Mouse (Mus musculus) c-Kit-positive CD71-positive TER-119-positive erythroid progenitor cells, embryonic 14.5 days (primary cell): ENCODE measurements around the gene Gpr150.

Source experiments
- DNase-seq: peaks from one replicate; pipeline ENCODE4 v3.0.0-alpha.2; 2013; ENCODE audit warnings: low spot score

Gene Gpr150

DNA sequence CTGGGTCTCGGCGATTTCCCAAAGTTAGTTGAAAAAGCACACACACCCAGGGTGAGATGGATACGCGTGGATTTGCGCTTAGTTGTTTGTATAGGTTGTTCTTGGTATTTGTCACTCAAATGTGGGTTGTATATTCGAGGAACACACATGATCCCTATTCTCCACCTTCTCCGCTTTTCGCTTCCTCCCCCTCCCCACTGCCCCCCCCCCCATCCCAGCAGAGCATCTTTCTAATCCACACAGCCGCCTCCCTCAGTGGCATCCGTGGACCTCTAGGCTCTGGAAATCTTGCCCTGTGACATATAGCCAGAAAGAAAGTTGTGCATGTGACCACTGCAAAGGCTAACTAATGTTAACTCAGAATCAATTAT, at the start of gene Gpr150:
Gene Gpr150, minus strand, starts transcription at position 101 of the 371 bp plus-strand sequence.
- DNase-seq = no peak

DNA sequence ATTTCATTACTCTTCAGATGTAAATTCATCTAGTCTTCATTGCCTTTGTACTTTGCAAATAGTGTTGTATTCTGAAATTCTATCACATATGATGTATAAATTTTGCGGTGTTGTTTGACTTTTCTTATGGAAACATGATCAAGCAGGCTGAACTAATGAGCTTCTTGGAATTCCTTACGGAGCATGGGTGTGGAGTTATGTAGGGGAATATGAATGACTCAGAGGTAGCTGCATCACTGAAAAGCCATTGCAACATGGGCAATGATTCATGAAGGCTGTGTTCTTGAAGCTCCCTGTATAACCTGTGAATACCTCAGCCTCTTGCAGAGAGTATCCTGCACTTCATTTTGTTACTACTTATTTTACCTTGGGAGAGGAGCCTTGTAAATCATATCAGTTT, 45.2 kb upstream of the Gpr150 start:
- no peak for DNase-seq

DNA sequence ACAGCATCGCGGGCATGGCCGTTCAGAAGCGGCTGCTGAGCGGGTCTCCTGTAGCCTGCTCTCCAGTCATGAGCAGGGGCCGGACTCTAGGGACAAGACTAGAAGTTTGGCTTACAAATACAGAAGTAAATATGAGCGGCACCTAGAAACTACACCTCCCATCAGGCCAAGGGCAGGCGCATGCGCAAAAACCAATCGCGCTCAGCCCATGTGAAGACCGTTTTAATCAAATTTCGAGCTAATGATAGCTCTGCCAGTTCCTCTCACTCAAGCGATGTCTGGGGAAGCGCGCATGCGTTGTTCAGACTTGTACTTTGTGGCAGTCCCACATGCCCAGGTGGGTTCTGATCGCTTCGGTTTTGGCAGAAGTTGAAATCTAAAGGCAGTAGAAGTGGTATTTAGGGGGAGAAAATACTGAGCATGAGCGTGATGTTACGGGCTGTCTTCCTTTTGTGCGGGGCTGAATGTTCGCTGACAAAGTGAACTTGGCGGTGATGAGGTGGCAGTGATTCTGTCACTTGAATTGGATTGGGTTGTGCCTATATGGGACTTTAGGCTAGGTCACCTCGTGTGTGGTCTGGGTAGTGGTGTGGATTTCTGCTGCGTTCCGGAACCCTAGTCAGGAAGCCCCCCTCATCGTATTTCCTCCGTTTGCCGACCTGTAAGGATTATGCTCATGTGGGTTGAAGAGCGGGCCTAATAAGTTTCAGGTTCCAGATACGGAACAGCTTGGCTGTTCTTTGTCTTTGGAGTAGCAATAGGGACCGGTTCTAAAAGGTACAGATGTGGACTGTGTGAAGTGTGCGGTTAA, 41.9 kb upstream of the Gpr150 start, which contains the start of the genes Arsk and Ttc37:
Gene Arsk, minus strand, starts transcription at position 168 of the 811 bp plus-strand sequence.
Gene Ttc37, plus strand, starts transcription at position 242 of the 811 bp plus-strand sequence.
- peak; percentile 97 for DNase-seq

DNA sequence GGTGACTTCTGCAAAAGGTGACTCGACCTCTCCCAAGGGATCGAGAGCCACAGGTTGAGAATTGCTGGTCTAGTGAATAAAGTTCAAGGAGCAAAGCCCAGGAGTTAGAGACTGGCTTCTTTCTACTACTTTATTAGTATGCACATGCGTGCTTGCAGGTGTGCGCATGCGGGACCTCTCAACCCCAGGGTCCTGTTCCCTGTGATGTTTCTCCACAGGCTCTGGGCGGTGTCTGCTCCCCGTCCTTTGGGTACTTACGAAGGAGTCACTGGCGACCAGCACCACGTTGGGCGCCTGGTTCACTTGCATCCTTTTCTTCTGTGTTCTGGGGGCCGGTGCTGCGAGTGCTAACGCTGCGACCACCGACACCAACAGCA, 41.3 kb upstream of the Gpr150 start:
- peak; percentile 53 for DNase-seq

DNA sequence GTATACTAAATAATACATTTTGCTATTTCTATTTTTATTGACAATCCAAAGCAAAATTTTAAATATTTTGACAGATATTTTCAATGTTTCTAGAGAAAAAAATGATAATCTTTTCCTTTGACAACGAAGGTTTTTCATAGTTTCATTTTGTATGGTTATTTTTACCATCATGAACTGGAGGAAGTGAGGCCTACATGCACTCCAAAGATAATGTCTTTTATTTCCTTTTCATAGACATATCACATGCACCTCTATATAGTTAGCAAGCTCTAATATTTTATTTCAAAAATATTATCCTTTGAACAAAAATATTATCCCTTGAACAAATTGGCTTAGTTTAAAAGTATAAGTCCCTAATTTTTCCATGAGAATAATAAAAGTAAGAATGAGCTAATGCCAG, 17.5 kb upstream of the Gpr150 start:
- no peak for DNase-seq

DNA sequence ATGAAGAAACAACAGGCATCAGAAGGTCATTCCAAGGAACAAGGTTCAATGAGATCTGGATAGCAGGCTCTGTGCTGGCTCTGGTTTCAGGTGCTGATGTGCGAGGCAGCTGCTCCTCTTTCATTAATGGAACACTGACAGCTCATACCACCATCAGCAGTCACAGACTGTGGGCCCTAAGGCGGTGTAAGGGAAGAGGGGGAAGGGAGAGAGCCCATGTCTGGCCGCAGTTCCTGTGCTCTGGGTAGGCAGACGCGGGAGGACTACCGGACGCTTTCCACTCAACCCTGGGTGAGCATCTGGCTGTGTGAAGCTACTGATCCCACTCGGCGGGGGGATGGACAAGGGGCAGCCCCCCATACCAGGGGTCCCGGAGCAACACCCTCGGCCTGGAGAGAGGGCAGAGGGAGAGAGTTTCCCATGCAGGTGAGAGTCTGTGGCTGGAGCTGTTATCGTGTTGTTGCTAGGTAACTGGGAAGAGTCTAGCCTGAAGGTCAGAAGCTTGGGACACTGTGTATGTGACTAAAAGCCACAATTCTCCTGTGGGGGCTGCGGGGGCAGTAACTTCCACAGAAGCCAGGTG, 7.7 kb upstream of the Gpr150 start:
- no peak for DNase-seq

DNA sequence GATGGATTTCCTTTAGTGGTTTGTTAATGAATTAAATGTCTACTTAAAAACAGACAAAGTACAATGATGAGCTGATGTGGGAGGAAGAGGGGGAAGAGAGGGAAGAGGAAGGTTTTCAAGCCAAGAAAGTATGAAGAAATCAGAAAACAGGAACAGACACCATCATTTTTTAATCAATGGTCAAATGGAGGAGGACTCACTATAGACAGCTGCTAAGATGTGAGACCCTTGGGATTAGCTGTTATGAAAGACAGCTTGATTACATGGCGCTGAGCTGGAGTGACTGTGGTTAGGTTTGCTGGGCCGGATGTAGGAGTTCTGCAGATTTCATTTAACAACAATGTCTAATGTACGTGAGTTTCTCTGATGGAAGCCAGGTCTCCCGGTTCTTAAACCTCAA, 6.8 kb upstream of the Gpr150 start:
- no peak for DNase-seq

DNA sequence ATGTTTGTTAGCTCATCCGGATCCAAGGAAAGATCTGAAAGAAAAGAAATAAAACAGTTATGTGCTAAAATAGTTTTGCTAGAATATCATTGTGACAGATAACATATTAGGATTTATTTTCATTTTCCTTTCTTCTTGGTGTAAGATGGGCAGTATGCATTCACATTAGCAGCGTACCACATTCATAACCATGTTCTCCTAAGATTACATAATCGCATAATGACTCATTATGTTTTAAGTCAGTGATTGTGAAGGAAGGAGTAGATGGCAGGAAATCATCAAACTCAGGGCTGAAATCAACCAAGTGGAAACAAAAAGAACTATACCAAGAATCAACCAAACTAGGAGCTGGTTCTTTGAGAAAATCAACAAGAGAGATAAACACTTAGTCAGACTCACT, 5.8 kb upstream of the Gpr150 start:
- DNase-seq = no peak

DNA sequence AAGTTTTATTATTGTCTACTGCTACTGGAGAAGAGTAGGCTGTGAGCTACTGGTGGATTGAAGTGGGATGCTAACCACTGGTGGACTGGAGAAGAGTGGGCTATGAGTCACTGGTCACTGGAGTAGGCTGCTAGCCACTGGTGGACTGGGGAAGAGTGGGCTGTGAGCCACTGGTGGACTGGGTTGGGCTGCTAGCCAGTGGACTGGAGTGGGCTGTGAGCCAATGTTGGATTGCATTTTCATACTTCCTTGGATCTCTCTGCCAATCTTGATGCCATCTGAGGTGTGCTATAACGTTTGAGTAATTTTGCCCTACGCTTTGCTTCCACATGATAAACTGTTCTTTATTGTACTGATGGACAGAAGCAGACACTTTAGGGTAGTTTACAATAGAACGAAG, 5.3 kb upstream of the Gpr150 start:
- DNase-seq = no peak

DNA sequence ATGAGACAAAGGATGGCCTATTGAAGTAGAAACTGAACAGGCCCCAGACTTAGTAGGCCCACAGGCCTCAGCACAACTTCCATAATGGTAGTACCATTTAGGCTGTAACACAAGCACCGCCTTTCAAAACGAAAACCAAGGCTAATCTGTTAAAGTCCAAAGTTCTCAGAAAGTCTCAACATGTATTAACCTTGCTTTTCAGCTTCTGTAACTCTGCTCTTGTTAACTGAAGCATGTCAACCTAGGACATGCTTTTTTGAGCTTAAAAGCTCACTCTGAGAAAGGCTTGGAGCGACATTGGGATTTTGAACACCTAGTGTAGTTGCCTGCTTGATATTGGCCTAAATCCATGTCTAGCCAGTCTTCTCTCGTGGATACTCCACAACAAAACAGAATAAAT, 2.8 kb upstream of the Gpr150 start:
- DNase-seq = no peak

DNA sequence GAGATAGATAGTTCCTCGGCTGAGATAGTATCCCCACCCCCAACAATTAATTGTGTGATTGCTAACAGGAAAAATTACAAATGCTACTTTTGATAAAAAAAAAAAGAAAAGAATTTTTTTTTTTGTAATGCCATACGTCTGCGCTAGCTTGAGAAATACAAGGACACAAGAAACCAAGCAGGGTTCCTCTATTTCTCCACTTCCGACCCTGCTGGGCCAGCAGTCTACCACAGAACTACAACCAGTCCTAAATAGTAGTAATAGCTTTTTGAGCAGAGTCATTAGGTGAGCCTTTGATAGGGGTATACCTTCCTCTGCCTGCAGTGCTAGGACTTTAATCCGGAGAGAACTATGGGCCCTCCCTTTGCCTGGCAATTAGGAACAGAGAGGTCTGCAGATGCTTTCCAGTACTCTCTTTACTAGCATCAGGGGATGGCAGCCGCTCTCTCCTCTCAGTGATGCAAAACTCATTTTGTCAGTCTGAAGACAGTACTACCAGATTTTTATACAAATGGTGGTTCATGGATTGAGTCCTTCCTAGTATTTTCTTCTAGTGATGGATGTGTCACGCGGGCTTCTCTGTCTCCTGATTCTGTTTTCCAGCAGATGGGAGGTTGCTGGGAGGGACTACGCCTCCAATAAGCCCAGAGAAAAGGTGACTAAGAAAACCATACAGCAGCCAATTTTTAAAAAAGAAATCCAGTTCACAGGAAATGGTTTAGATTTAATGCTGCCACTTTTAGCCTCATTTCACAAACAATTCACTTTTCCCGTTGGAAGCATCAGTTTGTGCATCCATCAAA, 672 bp upstream of the Gpr150 start:
- no peak for DNase-seq

DNA sequence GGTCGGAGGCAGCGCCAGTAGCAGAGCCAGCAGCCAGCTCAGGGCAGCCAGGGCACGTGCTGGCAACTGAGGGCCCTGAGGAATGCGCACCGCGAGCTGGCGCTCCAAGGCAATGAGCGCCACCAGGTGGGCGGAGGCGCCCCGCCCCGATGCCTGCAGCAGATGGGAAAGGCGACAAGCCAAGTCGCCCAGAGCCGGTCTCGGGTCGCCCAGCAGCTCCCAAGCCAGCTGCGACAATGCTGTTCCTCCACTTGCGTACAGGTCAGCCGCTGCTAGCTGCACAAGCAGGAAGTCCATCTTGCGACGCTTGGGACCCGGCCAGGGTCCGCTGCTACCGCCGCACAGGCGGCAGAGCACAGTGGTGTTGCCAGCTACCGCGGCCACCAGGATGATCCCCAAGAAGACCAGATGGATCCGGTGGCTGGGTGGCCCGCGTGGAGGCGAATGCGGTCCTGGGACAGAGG, 503 bp downstream of the Gpr150 start:
- DNase-seq = peak; percentile 82

DNA sequence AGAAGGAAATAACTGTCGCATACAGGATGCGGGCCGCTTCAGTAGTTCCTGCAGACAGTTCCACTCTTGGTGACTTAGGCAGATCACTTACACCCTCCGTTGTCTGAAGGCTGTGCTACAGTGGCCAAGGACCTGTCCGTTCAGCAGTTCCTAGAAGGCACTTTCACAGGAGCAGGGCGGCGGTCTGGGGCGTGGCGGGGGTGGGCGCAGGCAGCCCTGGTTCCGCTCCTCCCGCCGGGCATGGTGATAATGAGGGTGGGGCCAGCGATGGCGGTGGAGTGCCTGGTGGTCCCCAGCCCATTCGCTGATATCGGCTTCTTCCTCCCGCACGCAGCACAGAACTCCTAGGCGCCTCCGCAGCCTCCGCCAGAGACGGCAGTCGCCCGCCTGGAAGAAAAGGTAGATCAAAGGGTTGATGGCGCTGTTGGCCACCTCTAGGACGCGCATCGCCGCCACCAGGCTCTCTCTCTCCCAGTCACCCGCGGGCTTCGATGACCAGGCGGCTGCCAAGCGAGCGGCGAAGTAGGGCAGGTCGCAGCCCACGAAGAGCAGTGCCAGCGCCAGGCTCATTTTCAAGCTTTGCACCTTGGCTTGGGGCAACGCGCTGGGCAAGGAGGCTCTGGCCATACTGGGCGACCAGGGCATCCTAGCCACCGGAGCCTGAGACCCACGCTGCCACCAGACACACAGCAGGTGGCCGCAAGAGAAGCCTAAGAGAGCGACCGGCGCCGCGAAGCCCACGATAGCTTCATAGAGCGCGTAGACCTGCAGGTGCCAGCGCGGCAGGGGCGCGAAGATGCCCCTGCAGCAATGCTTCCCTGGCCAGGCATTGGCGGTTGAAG, 1.2 kb downstream of the Gpr150 start:
- peak; percentile 84 for DNase-seq

DNA sequence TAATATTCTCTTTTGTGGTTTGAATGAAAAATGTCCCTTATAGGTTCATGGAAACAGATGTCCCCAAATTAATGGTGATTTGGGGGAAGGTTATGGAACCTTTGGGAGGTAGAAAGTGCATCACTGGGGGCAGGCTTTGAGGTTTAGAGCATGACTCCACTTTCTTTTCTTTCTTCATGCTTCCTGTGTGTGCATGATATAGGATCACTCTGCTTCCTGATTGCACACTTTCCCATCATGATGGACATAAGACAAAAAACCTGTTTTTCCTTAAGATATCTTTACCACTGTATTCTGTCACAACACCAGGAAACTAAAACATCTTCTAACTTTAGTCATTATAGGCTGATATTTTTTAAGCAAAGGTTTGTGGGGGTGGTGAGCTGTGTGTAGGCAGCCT, 11.8 kb downstream of the Gpr150 start:
- no peak for DNase-seq

DNA sequence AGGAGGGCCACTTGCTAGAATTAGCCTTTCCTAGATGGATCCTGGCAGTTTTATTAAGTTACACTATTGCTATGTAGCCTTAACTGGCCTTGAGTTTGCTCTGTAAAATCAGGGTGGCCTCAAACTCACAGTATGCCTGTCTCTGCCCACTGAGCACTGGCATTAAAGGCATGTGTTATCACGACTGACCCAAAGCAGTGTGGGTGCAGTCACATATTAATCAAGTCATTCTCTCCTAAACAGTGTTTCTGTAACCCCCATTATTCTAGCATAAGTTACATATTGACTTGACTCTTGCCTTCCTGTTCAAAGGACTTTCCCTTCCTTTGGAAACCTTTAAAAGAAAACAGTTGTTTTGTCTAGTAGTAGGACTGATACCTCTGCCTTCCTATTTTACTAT, 14.3 kb downstream of the Gpr150 start:
- DNase-seq = no peak

DNA sequence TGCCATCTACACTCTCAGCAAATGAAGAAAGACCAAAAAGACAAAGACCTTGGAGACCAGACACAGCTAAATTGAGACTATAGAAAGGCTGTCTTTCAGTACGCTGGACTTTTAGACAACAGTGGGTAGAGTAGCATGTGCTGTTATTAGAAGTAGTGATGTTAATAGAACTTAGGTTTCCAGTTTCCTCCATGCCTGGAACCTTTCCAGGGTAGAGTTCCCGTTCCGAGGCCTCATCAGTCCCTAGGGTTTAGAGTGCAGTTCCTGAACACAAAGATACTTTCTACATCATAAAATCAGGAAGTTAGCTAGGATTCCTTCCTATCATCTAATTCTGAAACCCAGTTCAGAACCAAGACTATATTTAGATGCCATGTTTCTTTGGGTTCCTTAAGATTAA, 32.2 kb downstream of the Gpr150 start:
- no peak for DNase-seq

DNA sequence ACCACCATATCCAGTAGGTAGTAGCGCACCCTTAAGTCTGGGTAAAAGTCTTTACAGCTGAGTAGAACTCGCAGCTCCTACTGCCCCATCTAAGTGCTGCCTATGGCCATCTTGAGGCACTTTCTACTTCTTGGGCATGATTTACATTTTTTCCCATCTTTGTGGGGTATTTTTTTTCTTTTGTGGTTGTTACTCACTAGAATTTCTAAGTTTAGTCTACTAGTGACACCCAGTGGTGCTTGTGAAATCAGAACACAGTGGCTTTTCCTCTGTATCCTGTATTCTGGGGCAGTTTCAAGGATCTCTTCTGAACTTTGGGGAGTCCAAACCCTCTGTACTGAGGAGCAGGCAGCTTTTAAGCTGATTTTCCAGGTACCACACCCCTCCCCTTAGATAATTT, 35.0 kb downstream of the Gpr150 start:
- no peak for DNase-seq

DNA sequence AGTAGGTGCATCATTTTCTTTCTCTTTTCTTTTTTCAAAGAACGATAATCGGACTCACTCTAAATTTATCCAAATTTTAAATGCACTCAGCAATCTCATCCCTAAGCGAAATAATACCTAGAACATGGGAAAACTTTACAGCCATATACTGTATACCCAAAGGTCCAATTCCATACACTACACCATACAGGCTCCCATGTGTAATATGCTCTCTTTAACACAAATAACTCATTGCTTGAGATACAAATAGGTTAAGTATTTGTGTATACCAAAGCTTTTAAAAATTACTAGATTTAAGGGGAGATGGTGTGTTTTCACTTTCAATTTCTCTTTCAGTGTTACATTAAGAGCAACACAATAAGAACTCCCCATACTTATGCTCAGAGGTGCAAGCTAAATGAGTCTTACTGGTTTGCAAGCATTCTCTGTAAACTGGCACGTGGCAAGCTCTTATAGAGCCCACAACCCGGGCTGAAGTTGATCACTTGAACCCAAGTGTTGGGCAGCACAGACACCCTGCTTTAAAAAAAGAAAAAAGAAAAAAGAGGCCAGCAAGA, 37.9 kb downstream of the Gpr150 start:
- DNase-seq = no peak

DNA sequence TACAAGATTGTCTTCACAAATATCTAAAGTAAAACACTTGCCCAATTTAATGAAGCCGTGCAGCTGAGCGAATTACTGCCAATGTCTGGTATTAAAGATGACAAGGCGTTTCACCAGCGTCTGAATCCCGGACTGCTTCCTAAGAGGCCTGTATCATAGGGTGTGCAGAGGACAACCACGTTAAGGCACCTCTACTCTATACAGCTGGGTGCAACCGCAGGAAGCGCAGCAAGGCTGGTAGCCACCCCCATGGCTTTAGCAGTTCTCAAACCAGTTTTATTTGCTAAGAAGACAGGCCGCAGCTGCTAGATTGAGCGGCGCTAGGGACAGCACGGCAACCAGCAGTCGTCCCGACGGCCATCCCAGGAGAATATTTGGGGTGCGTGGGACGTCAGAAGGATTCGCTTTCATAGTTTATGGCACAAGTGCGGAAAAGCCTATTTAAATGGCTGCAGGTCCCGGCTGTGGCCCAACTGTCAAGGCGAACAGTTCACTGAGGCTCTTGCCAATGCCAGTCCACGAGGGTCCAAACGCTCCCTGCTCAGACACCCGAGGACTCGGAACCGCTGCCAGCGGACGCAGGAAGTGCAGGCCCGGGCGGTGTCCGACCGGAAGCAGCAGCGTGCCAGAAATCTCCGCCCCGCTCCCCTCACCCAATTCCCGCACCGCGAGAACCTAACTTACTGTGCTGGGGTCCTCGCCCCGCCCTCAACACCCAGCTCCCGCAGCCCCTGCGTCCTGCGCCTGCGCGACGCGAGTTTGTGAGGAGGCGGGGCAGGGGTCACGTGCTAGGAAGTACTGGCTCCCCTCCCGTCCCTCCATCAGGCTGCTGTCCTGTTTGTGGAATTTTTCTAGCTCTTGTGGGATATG, 38.6 kb downstream of the Gpr150 start, which contains the start of gene Rfesd:
Gene Rfesd, minus strand, starts transcription at position 746 of the 870 bp plus-strand sequence.
- DNase-seq = peak; percentile 95

DNA sequence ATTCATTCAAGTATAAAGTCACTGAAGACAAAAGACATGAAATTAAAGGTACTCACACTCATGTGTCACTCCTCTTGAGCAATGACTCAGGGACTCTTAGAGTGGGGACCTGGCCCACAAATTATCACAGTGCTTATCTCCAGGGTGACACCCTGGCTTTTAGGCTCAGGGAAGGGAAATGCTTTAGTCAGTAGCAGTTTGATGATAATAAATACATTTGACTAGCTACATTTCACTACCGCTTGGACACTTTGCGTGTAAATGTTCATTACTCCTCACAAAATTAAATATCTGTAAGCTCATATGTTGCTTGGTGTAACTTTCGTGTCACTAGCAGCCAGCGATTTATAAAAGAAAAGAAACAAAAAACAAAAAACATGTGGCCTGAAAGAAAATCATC, 39.3 kb downstream of the Gpr150 start:
- DNase-seq = peak; percentile 82
